Mouse (Mus musculus) retina, adult 2 months (tissue): Measurements from ENCODE around the gene Ankrd60.

Experiments
- DNase-seq: peaks from one replicate; pipeline ENCODE4 v3.0.0-alpha.2; 2012; ENCODE audit warnings: low read depth, low spot score

Ankrd60 gene

DNA sequence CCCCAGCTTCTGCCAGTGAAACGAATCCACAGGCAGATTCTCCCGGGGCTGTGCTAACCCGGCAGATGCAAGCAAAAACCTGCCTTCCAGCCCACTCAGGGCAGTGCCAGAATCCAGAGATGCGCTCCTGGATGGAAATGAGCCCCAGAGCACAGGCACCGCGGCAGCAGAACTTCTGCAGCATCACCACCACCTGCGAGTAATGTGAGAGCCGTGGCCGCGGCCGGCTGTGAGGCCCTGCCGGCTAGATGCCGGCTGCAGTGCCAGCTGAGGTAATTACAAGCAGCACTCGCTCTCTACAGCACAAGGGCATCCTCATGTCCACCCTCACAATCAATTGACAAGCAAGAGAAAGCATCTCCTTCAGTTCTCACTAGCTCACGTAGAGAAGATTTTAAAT lies 6.2 kb upstream of the Ankrd60 start:
- DNase-seq, result no peak

- no peak for DNase-seq
Measured at GRCm38 (mm10) chr2:173583455-173583854, 5.3 kb upstream of the Ankrd60 start.

GRCm38 (mm10) chr2:173582903-173583302 lies 4.7 kb upstream of the Ankrd60 start:
- DNase-seq, result no peak

DNA sequence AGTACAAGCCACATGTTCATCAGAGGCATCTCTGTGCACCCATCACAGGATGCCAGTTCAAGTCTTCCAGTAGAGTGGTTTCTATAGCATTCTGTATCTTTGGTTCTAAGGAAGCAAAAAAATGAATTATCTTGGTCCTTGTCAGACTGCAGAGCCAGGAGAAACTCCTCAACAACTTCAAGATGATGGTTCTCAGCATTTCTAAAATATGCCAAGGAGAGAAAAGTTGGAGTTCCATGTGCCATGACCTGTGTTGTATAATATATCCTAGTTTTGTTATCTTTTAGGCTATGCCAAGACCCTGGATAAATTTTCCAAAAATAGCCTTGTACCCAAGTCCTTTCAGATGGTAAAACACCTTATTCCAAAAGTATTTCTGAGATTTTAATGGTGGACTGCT lies 2.9 kb upstream of the Ankrd60 start:
- DNase-seq, result no peak

DNA sequence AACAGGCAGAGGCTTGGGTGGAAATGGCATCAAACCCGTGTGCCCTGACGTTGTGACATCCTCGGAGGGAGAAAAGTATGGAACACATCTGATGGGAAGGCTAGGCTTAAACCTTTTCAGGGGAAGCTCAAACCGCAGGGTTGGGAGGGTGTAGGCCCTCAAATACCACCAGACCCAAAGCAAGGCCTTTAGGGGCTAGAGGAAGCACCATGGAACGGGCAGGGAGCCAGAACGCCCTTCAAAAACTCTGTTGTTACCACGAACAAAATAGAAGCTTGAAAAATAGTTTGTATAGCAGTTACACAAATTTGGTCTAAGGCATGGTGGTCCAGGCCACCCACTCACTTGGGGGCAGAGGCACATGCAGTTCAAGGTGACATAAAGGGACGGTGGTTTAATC lies 430 bp upstream of the Ankrd60 start:
- no peak for DNase-seq

DNA sequence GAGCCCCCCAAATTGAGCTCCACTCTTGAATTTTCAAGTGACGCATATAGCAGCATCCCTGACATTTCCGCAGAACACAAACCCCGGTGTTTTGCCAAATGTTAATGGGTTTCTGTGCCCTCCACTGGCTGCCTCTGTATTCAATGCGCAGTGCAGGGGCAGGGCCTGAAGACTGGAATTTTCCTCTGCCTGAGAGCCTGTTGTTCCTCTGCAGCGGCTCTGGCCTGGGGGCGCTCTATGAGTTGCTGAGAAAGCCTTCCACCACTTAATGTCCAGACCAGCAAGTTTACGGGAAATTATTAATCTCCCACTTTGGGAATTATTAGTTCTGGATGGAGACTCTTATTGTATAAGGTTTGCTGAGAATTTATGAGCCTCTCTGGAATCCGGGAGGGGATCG lies 14.0 kb downstream of the Ankrd60 start:
- DNase-seq, result no peak

GRCm38 (mm10) chr2:173563336-173563735 lies 14.8 kb downstream of the Ankrd60 start:
- no peak for DNase-seq

GRCm38 (mm10) chr2:173561851-173562442 lies 16.2 kb downstream of the Ankrd60 start:
- no peak for DNase-seq

- DNase-seq, result no peak
Measured at GRCm38 (mm10) chr2:173558754-173559396, 19.3 kb downstream of the Ankrd60 start.

DNA sequence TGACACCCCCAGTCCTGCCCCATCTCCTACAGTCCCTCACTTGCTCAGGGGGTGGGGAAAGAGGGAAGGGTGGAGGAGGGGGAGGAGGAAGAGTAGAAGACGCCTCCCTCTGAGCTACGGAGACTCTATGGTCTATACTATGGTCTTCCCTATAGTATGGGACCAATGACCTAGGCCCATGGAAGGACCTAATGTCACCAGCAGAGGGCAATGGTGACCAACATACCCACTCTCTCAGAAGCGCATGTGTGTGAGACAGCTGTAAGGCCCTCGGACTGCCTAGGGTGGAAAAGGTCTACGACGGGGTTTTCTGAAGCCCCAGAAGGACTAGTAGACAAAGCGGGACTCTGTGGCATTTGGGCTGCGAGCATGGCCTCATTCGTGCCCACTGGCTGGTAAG lies 24.3 kb downstream of the Ankrd60 start:
- DNase-seq, result no peak

DNA sequence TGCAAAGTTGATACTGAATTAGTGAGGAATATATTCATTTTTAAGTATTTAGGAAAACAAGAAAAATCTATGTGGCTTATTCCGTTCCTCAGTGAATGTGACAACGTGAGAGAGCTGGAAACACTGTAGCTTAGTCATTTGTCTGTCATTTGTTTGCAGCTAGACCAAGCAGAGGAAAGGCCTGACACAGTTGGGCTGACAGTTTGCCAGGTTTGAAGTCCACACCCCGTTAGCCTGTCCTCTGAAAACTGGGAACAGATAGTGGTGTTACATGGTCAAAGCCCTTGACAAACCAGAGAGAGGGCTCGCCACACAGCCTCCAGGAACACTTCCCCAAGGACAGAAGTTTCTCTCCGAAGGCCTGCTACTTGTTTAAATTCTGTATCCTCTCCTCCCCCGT lies 27.5 kb downstream of the Ankrd60 start:
- DNase-seq, result no peak

DNA sequence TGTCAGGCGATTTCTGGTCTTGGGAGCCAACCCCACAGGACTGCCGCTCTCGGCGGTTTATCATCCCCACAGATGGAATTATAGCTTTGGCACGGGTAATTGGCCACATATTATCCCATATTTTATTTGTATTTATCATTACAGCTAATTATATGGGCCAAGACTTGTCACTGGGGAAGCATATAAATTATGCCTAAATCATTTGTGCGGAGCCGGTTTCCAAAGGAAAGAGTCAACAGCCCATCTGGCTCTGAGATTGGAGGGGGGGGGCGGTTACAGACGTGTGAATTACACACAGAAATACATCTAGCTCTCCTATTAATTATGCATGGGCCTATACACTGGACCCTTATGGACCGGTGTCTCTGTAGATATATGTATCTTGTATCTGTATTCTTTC lies 28.9 kb downstream of the Ankrd60 start:
- DNase-seq, result no peak

DNA sequence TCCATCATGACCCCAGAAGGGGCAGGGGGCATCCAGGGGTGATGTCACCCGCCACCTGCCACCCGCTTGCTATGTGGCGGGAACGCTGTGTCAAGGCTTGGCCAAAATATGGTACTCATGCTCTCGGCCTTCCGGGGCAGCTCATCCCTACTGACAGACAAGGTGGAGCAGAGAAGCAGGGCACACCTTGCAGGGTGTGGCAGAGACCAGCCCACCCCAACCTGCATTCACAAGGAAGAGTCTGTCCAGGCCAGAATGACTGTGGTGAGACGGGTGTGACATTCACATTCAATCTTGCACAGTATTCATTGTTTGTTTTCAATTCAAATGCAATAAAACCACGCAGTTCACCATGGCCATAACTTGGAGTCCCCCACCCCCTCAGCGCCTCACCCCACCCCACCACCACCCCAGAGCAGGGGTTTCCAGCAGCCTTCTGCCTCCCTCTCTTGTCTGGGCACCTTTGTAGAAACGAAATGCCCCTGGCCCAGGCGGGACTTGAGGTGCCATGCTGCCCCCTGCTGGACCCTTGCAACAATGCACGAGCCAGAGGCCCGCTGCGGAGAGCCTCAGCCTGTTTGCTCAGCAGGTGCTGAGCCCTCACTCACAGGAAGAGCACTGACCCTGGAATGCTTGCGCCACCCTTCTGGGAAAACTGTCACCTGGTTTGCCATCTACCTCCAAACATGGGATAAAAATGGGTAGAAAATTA lies 32.0 kb downstream of the Ankrd60 start:
- peak; percentile 48 for DNase-seq

DNA sequence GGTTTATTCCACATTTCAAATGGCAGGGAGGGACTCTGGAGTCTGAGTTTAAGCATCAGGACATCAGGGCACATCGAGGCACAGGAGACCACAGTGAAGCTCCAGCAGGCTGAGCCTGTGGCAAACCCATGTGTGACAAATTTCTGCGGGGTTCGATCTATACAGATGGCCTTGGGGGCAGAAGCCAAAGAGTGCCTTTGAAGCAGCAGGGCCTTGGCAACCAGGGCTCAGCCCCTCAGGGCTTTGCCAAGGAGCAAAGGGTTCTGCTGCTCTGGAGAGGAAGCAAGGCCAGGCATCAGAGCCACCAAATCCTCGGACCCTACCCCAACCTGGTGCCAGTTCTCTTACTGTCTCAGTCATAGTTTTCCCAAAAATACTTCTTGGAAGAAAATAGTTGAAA lies 35.4 kb downstream of the Ankrd60 start:
- no peak for DNase-seq

GRCm38 (mm10) chr2:173541748-173542147 lies 36.4 kb downstream of the Ankrd60 start:
- no peak for DNase-seq

DNA sequence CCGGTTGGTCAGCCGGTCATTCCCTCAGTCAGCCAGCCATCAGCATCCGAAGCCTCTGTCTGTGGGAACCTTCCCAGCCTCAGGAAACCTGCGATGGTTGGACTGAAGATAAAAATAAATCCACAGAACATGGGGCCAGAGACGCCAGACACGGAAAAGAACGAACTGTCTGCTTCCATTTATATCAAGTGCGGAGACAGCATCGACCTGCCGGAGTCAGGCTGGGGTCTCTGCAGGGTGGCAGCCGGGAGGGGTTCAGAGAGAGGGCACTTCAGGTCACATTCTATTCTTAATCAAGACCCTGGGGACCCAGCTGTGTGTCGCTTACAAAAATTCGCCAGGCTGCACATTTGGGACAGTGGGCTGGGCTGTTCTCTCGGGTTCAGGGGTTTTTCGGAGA lies 38.4 kb downstream of the Ankrd60 start:
- no peak for DNase-seq

GRCm38 (mm10) chr2:173535886-173536285 lies 42.3 kb downstream of the Ankrd60 start:
- no peak for DNase-seq

DNA sequence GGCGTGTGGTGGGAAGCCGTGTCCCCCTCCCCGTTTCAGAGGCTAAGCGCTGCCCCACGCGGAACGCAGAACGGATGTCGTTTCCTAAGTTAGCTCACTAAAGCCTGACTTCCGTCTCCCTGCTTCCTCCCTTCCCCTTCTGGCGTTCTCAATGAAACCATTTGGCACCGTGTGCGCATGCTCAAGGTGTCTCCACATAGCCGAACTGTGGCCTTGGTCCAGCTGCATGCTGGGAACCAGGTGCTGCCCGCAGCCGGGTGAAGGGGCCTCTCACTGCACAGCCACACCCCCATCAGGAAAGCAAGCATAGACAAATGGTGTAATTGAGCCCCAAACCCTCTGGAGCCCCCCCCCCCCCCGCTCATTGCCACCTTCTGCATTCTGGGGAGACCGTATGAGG lies 42.8 kb downstream of the Ankrd60 start:
- DNase-seq, result no peak

- no peak for DNase-seq
Measured at GRCm38 (mm10) chr2:173534581-173534980, 43.6 kb downstream of the Ankrd60 start.

- DNase-seq, result no peak
Measured at GRCm38 (mm10) chr2:173532711-173533462, 45.3 kb downstream of the Ankrd60 start.

- no peak for DNase-seq
Measured at GRCm38 (mm10) chr2:173528493-173528892, 49.7 kb downstream of the Ankrd60 start.

- no peak for DNase-seq
Measured at GRCm38 (mm10) chr2:173522376-173522775, 55.8 kb downstream of the Ankrd60 start, which contains the start of gene 1700021F07Rik. 1700021F07Rik (plus strand) TSS chr2:173522586.
